Mouse (Mus musculus) limb, embryonic 15.5 days (tissue): ENCODE results near the gene Gm10277. TPM values are rescaled to one million over a fixed set of nuclear protein-coding genes. Genes with fewer than 3 reads are reported as not detected.
A peak's percentile ranks its signal among the peaks of the same experiment; 100 is the strongest.

Experiments used
- ATAC-seq: fragments of 200-750 bp; cut with Nextera tagmentation; 2 replicates; pipeline ENCODE4 v1.8.0; 2017; ENCODE audit warnings: low read depth, moderate TSS enrichment; ENCODE audit not compliant: insufficient number of reproducible peaks, low FRiP score, low TSS enrichment
- H3K27ac ChIP-seq: fragments of 300-500 bp; sonication (generic); 2 replicates; pipeline ENCODE4 v1.5.1; 2015; ENCODE audit warnings: moderate library complexity, mild to moderate bottlenecking, inconsistent platforms
- H3K27me3 ChIP-seq: fragments of 300-500 bp; sonication (generic); 2 replicates; pipeline ENCODE4 v1.6.1; 2015; ENCODE audit warnings: inconsistent platforms
- H3K36me3 ChIP-seq: fragments of 300-500 bp; sonication (generic); 2 replicates; pipeline ENCODE4 v1.6.1; 2015; ENCODE audit warnings: inconsistent platforms
- H3K4me1 ChIP-seq: fragments of 300-500 bp; sonication (generic); 2 replicates; pipeline ENCODE4 v1.6.1; 2015; ENCODE audit warnings: inconsistent platforms
- H3K4me2 ChIP-seq: fragments of 300-500 bp; sonication (generic); 2 replicates; pipeline ENCODE4 v1.6.1; 2015; ENCODE audit warnings: mild to moderate bottlenecking, inconsistent platforms
- H3K4me3 ChIP-seq: fragments of 300-500 bp; sonication (generic); 2 replicates; pipeline ENCODE4 v1.5.1; 2015; ENCODE audit warnings: mild to moderate bottlenecking, inconsistent platforms
- H3K9ac ChIP-seq: fragments of 300-500 bp; sonication (generic); 2 replicates; pipeline ENCODE4 v1.6.1; 2015; ENCODE audit warnings: inconsistent platforms
- H3K9me3 ChIP-seq: fragments of 300-500 bp; sonication (generic); 2 replicates; pipeline ENCODE4 v1.6.1; 2016; ENCODE audit warnings: inconsistent platforms
- WGBS: fragments of 180-500 bp; shearing (Covaris S2); methylation state at CpG from one replicate; pipeline ENCODE4 v1.1.7; 2015; 5-methylcytosine and 5-hydroxymethylcytosine counted together
- polyA plus RNA-seq: library from polyadenylated mRNA; unstranded; fragments of >200 nt; fragmentation: Nextera tagmentation; extraction: Ambion mirVana; gene quantifications from 2 replicates; pipeline ENCODE4 v1.2.1, GENCODE M21; 2015

Gene Gm10277
- polyA plus RNA-seq, 1 experiment from 2014 or later = 0.90 TPM

DNA sequence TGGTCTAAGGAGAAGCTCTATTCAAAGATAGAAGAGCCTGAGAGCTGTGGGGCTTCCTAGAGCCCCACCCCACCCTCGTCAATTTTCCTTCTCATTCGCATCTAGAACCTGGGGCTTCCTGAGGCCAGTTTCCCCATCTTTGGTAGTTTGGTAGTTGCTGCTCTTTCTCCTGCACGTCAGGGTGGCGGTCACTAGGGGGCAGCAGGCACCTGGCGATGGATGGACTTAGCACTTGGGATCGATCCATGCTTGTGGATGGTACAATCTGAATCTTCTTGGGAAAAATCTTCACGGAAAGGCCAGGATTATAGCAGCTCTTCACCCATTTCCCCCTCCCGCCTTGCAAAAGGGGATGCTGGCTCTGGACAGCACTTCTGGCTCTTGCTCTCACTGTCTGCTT, 34.1 kb upstream of the Gm10277 start:
- Histone ChIP-seq H3K4me2 (no peak overlapping the region), H3K4me1 (peaks cover 14% of the 10 kb centered on the region), H3K4me3 (no peak overlapping the region), H3K9ac (no peak overlapping the region), H3K27ac (no peak overlapping the region), H3K27me3 (no peaks in the 10 kb centered on the region), H3K36me3 (peaks cover 69% of the 10 kb centered on the region), H3K9me3 (no peaks in the 10 kb centered on the region)
- WGBS = 18% methylated on average over 8 of the region's 8 CpGs
- ATAC-seq = no peak

DNA sequence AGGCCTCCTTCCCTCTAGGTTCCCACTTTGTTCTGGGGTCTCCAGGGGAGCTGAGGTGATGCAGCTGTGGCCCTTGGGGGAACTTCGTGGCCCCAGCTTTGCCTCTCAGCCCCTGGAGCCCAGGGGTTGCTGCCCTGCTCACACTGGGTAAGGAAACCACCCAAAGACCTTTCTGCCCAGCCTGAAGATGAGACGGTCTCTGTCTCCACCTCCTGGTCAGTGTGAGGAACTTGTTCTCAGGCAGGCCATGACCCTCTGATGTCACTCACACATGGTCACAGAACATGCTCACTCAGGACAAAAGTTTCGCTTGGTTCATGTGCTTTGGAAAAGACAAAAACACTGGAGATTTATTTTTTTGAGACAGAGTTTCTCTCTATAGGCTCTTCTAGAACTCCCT, 28.5 kb upstream of the Gm10277 start:
- no peak overlapping the region for H3K9ac ChIP-seq
- H3K4me2 ChIP-seq = no peak overlapping the region
- no peaks in the 10 kb centered on the region for H3K27me3 ChIP-seq
- no peak overlapping the region for H3K27ac ChIP-seq
- H3K4me3 ChIP-seq = no peak overlapping the region
- no peak for ATAC-seq
- peaks cover 5% of the 10 kb centered on the region; the same call in 1 of the 2 replicates for H3K4me1 ChIP-seq
- WGBS = 23% methylated on average over 3 of the region's 3 CpGs
- H3K36me3 ChIP-seq = peaks cover 33% of the 10 kb centered on the region
- H3K9me3 ChIP-seq = no peaks in the 10 kb centered on the region

DNA sequence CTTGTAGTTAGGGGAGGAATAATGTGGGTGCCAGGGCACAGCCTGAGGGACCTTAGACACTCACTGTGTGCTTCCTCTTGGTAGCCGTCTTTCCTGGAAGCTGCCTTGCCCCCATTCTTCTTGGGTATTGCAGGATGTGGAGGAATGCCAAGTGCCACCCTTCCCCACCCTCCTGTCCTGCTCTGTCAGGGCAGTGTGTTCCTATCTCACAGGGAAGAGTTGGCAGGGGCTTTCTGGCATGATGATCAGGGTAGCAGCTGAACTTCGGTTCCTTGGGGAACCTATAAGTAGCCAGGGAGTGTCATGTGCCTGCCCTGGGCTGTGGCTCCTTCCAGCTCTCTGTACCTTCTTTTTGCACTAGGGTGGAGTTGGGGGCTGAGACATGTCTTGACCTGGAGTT, 26.4 kb upstream of the Gm10277 start:
- Histone ChIP-seq H3K27ac (no peak overlapping the region), H3K9me3 (no peaks in the 10 kb centered on the region), H3K27me3 (no peaks in the 10 kb centered on the region), H3K4me1 (peaks cover 9% of the 10 kb centered on the region; the same call in 1 of the 2 replicates), H3K4me2 (no peak overlapping the region), H3K4me3 (no peak overlapping the region), H3K36me3 (peaks cover 15% of the 10 kb centered on the region), H3K9ac (no peak overlapping the region)
- ATAC-seq = no peak
- WGBS = 70% methylated on average over 2 of the region's 2 CpGs

DNA sequence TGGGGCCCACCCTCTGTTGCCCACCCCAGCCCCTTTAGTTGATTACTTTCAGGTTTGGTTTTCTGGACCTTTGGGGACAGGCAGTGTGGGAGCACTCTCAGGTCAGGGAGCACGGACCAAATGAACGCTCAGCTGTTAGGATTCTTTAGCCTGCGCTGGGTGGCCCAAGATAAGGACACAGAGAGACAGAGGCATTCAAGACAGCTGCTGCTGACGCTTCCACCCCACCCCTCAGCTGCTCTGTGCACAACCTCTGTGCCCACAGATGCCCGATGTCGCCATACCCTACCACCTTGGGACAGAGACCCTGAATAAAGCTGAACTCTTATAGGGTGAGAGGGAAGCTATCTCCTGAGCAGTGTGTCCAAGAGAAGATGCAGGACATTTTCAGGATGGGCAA, 22.5 kb upstream of the Gm10277 start:
- Histone ChIP-seq H3K27me3 (no peaks in the 10 kb centered on the region), H3K4me1 (peaks cover 17% of the 10 kb centered on the region), H3K27ac (no peak overlapping the region), H3K4me2 (no peak overlapping the region), H3K9me3 (no peaks in the 10 kb centered on the region), H3K4me3 (no peak overlapping the region), H3K9ac (no peak overlapping the region), H3K36me3 (no peaks in the 10 kb centered on the region; the same call in 1 of the 2 replicates)
- ATAC-seq = no peak
- WGBS = 84% methylated on average over 6 of the region's 6 CpGs

DNA sequence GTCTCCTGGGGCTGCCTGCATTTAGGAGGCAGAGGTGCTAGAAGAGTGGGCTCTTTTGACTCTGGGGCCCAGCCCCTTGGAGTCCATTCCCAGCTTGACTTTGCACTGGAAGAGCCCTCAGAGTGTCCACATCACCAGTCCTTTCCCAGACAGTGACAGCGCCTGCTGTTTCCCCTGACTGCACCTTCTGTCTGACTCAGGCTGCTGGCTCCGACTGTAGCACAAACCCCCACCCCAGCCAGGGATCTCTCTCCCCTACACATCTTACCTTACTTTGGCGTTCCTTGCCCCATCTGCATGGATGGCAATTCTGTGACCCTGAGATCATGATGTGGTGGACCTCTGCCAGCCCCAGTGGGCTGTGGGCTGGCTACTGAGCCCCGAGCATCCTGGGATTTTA, 21.7 kb upstream of the Gm10277 start:
- Histone ChIP-seq H3K4me2 (no peak overlapping the region), H3K36me3 (no peaks in the 10 kb centered on the region; the same call in 1 of the 2 replicates), H3K4me3 (no peak overlapping the region), H3K9ac (no peak overlapping the region), H3K9me3 (no peaks in the 10 kb centered on the region), H3K27ac (no peak overlapping the region), H3K4me1 (peaks cover 17% of the 10 kb centered on the region), H3K27me3 (no peaks in the 10 kb centered on the region)
- no peak for ATAC-seq
- 78% methylated on average over 4 of the region's 4 CpGs for WGBS

DNA sequence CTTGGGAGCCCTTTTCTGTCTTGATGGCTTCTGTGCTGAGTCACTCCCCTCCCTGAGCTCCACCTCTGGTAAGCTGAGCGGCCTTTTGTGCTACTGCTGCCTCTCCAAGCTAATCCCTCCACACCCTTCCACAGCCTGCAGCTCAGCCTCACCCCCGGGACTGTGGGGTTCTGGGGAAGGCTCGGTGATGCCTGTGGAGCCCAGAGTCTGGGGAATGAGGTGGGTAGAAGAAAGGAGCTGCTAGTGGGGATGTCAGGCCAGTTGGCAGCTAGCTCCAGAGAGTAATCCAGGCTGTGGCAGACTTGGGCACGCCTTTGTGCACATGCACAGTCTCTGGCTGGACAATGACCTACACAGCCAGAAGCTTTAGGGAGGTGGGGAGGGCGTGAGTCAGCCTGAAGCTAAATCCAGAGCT, 20.5 kb upstream of the Gm10277 start:
- no peaks in the 10 kb centered on the region for H3K9me3 ChIP-seq
- no peak overlapping the region for H3K4me3 ChIP-seq
- no peaks in the 10 kb centered on the region; the same call in 1 of the 2 replicates for H3K36me3 ChIP-seq
- no peak overlapping the region for H3K9ac ChIP-seq
- no peak overlapping the region for H3K4me2 ChIP-seq
- H3K27ac ChIP-seq = no peak overlapping the region
- H3K4me1 ChIP-seq = peaks cover 17% of the 10 kb centered on the region
- WGBS = 42% methylated on average over 5 of the region's 5 CpGs
- H3K27me3 ChIP-seq = no peaks in the 10 kb centered on the region
- ATAC-seq = no peak

DNA sequence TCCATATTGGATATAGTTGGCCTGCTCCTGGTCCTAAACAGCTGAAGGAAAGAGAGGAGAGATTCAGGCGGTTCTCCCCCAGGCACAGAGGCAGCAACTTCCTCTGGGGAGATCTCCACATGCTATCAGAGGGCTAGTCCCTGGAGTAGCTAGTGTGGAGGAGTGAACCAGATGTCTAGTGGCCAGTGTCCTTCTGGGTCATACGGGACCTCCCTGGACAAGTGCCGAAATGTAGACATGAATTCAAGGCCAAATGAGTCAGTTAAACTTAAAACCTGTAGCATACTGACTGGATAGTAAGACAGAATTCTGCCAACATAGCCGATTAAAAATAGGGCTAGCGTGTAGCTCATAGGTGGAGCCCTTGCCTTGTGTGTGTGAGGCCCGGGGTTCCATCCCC, 19.3 kb upstream of the Gm10277 start:
- no peak overlapping the region for H3K9ac ChIP-seq
- 76% methylated on average over 6 of the region's 6 CpGs for WGBS
- no peak overlapping the region for H3K27ac ChIP-seq
- no peaks in the 10 kb centered on the region for H3K27me3 ChIP-seq
- no peaks in the 10 kb centered on the region for H3K36me3 ChIP-seq
- H3K9me3 ChIP-seq = no peaks in the 10 kb centered on the region
- H3K4me1 ChIP-seq = peaks cover 17% of the 10 kb centered on the region
- ATAC-seq = no peak
- H3K4me3 ChIP-seq = no peak overlapping the region
- no peak overlapping the region for H3K4me2 ChIP-seq

DNA sequence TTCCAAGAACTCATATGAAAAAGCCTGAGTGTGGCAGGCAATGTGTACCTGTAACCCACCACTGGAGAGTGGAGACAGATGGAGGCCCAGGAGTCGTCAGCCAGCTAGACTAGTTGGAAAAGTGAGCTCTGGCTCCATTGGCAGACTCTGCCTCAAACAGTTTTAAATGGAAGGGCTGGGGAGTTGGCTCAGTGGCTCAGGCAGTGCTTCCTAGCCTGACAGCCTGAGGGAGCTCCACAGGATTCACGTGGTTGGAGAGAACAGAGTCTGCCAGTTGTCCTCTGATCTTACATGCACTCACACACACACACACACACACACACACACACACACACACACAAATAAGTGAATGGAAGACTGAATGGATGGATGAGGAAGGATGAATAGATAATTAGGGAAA, 18.7 kb upstream of the Gm10277 start:
- WGBS = 19% methylated on average over 2 of the region's 2 CpGs
- Histone ChIP-seq H3K4me2 (no peak overlapping the region), H3K4me1 (peaks cover 19% of the 10 kb centered on the region), H3K36me3 (no peaks in the 10 kb centered on the region), H3K9ac (no peak overlapping the region), H3K27me3 (no peaks in the 10 kb centered on the region), H3K4me3 (no peak overlapping the region), H3K9me3 (no peaks in the 10 kb centered on the region), H3K27ac (no peak overlapping the region)
- no peak for ATAC-seq

DNA sequence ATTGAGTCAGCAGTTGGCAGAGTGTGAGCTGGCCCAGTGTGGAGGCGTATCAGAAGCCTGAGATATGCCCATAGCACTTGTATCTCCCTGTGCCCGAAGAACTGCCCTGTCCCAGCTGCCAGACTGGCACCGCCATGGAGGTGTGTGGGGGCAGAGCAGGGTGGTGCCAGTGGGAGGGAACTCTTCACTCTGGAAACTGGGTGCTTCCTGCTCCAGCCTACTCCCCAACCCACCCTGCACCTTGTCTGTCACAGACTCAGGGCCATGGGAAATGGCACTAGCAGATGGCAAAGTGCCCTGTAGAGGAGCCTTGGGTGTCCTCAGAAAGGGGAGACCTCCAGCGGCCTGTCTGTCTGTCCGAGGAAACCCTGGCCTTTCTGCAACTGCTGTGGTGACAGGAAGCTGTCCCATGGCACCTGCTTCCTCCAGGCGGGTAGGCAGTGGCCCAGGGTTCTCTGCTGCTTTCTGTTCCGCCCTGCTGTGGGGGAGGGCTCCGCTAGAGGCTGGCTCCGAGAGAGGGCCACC, 14.9 kb upstream of the Gm10277 start:
- Histone ChIP-seq H3K9me3 (no peaks in the 10 kb centered on the region), H3K36me3 (no peaks in the 10 kb centered on the region), H3K9ac (no peak overlapping the region), H3K4me2 (peak overlapping the region; percentile 3; the same call in 1 of the 2 replicates), H3K27me3 (no peaks in the 10 kb centered on the region), H3K4me3 (no peak overlapping the region), H3K27ac (peak overlapping the region; percentile 76), H3K4me1 (peaks cover 16% of the 10 kb centered on the region)
- 67% methylated on average over 9 of the region's 9 CpGs for WGBS
- ATAC-seq = no peak

DNA sequence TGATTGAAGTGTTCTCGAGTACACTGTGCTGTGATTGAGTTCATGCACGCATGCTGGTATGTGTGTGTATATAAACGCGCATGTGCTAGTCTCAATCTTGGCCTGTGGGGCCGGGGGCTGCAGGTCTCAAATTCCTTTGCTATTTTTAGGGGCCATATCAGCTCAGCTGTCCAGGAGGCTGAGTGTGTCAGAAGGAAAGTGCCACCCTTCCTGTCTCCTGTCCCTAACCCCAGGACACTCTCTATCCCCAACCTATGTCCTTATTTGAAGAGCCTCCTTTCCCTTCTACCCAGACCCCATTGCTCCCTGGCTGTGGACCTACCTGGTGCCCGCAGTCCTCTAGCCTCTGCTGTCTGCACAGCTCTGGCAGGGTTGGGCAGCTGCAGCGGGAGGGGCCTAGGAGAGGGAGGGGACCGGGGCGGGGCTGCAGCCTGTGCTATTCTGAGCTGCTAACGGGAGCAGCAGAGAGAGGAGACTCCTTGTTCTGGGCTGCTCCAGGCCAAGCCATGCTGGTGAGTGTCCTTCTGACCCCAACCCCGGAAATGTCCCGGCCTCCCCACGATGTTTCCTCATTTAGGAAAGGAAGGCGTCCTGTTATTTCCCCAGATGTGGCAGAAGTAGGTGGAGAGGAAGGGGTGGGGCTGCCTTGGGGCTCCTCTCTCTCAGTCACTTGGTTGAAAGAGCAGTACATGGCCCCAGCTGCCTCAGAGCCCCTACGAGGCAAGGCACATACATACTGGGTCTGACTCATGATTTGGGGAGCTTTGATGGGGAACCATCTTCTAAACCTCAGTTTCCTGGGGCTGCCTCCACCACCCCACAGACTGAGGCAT, 13.5 kb upstream of the Gm10277 start:
- H3K36me3 ChIP-seq = no peaks in the 10 kb centered on the region
- peak; percentile 84 for ATAC-seq
- peak overlapping the region; percentile 38 for H3K4me2 ChIP-seq
- peak overlapping the region; percentile 19 for H3K4me3 ChIP-seq
- whole genome bisulfite sequencing = 16% methylated on average over 15 of the region's 15 CpGs
- H3K27me3 ChIP-seq = no peaks in the 10 kb centered on the region
- no peak overlapping the region for H3K9ac ChIP-seq
- peak overlapping the region; percentile 76 for H3K27ac ChIP-seq
- H3K4me1 ChIP-seq = peaks cover 16% of the 10 kb centered on the region
- no peaks in the 10 kb centered on the region for H3K9me3 ChIP-seq

DNA sequence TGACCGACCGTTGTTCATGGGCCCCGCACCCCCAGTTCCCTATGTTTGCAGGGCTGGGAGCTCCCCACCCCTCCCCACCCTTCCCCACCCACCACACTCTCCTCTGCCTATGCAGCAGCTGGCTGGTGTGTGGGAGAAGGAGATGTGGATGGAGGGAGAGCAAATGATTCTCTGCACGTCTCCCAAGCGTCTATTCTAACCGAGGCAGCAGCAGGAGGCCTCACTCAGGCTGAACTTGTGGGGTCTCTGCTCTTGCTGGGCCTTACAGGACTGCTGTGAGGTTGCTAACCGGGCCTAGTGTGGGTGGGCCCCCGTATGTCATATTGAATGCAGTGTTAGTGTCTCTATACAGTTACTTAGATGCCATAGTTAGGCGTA, 12.9 kb upstream of the Gm10277 start:
- no peak overlapping the region for H3K4me2 ChIP-seq
- no peaks in the 10 kb centered on the region for H3K9me3 ChIP-seq
- no peak overlapping the region for H3K9ac ChIP-seq
- peak overlapping the region; percentile 76 for H3K27ac ChIP-seq
- no peak overlapping the region for H3K4me3 ChIP-seq
- no peaks in the 10 kb centered on the region for H3K27me3 ChIP-seq
- no peak for ATAC-seq
- peaks cover 16% of the 10 kb centered on the region for H3K4me1 ChIP-seq
- H3K36me3 ChIP-seq = no peaks in the 10 kb centered on the region
- 63% methylated on average over 9 of the region's 9 CpGs for whole genome bisulfite sequencing

DNA sequence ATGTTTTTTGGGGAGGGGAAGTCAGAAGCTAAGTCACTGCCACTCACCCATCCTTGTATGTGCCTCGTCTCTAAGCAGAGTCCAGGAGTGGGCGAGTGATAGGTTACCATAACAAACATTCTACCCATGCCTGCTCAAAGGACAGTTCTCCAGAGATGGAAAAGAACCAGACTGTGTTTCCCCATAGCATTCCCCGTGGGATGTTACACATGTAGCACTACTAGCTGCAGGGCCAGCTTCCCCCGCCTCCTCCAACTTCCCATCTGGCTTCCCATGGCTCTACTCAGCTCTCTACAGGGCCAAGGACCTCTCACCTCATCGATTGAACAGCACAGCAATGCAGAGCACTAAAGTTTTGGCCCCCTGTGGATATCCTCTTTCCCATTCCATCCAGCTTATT, 7.7 kb upstream of the Gm10277 start:
- H3K36me3 ChIP-seq = no peaks in the 10 kb centered on the region
- 78% methylated on average over 5 of the region's 5 CpGs for WGBS
- no peak overlapping the region for H3K4me2 ChIP-seq
- no peak for ATAC-seq
- no peak overlapping the region for H3K27ac ChIP-seq
- H3K9me3 ChIP-seq = no peaks in the 10 kb centered on the region
- no peaks in the 10 kb centered on the region for H3K27me3 ChIP-seq
- no peak overlapping the region for H3K4me3 ChIP-seq
- H3K9ac ChIP-seq = no peak overlapping the region
- H3K4me1 ChIP-seq = peaks cover 34% of the 10 kb centered on the region
